Mouse (Mus musculus) E14TG2a.4 (cell line): ENCODE data around the gene Sectm1b.

Experiments used
- CTCF ChIP-seq: conservative IDR thresholded peaks from 2 replicates; pipeline ENCODE4 v1.5.1; 2014; ENCODE audit warnings: low read length
- POU5F1 ChIP-seq: IDR thresholded peaks from 2 replicates; pipeline ENCODE4 v1.6.1; 2014; ENCODE audit warnings: low read length, borderline replicate concordance

GRCm38 (mm10) chr11:121053536-121053935, 9.8 kb downstream of the Sectm1b start:
- peak; percentile 72 for TF ChIP-seq CTCF
- no peak for TF ChIP-seq POU5F1
